In genomic region chr12:101012197-101013077, GRCm38 (mm10) we compare ENCODE assay signal across 10 mouse cellular contexts. TPM values are rescaled to one million over a fixed set of nuclear protein-coding genes. Genes with fewer than 3 reads are reported as not detected.
A peak's percentile ranks its signal among the peaks of the same experiment; 100 is the strongest.
DNase-seq lines count a peak whose midpoint lies in the region; ATAC-seq lines count a peak whose summit lies in the region.
"Had no signal": no experiment of that assay in that cellular context is flagged by ENCODE, and none has a peak within 500 bp of the region (broad histone marks: within the 10 kb centered on the region; RNA-seq: fewer than 3 reads in every experiment).

No protein-coding gene starts in this region.

- no peak overlapping the region for H3K4me3 ChIP-seq in kidney, embryonic 14.5 days (ENCODE audit: low read length)
- peak overlapping the region; percentile 7; the same call in 1 of the 2 replicates for H3K4me3 ChIP-seq in brown adipose tissue, adult 24 weeks (ENCODE audit: insufficient read depth, low read depth, low read length)
- H3K4me3 ChIP-seq in heart, embryonic 12.5 days = 0 out of 2 replicates have a peak overlapping the region, but pooled peaks have one; percentile 2
- no peak overlapping the region for H3K4me3 ChIP-seq in liver, embryonic 12.5 days
- H3K4me3 ChIP-seq: megakaryocyte, embryonic 14.5 days had no signal

- 15% methylated on average over 17 of the region's 17 CpGs for WGBS in kidney, embryonic 14.5 days
- 12% methylated on average over 17 of the region's 17 CpGs for WGBS in heart, embryonic 12.5 days
- 34% methylated on average over 17 of the region's 17 CpGs for WGBS in liver, embryonic 12.5 days (ENCODE audit: insufficient replicate concordance)

- H3K27me3 ChIP-seq in kidney, embryonic 14.5 days (ENCODE audit: control insufficient read depth, insufficient read depth, low read length) = no peaks in the 10 kb centered on the region
- H3K27me3 ChIP-seq in heart, embryonic 12.5 days (replicated peaks) = peaks cover 42% of the 10 kb centered on the region
- no peaks in the 10 kb centered on the region for H3K27me3 ChIP-seq in liver, embryonic 12.5 days (replicated peaks)
- H3K27me3 ChIP-seq: megakaryocyte, embryonic 14.5 days had no signal

- H3K4me2 ChIP-seq in kidney, embryonic 14.5 days (replicated peaks; ENCODE audit: low read depth, low read length) = peak overlapping the region; percentile 8; the same call in 1 of the 2 replicates
- H3K4me2 ChIP-seq in heart, embryonic 12.5 days = peak overlapping the region; percentile 52
- peak overlapping the region; percentile 42 for H3K4me2 ChIP-seq in liver, embryonic 12.5 days

- H3K4me1 ChIP-seq in kidney, embryonic 14.5 days (ENCODE audit: control insufficient read depth, insufficient read depth, low read length) = peaks cover 82% of the 10 kb centered on the region
- H3K4me1 ChIP-seq in brown adipose tissue, adult 24 weeks (ENCODE audit: control insufficient read depth, insufficient read depth, insufficient read length, low read length) = peaks cover 67% of the 10 kb centered on the region
- peaks cover 26% of the 10 kb centered on the region for H3K4me1 ChIP-seq in heart, embryonic 12.5 days (replicated peaks)
- H3K4me1 ChIP-seq in liver, embryonic 12.5 days = peaks cover 99% of the 10 kb centered on the region

- H3K9me3 ChIP-seq in kidney, embryonic 14.5 days (ENCODE audit: control insufficient read depth, low read length) = no peaks in the 10 kb centered on the region
- no peaks in the 10 kb centered on the region for H3K9me3 ChIP-seq in heart, embryonic 12.5 days (replicated peaks)
- H3K9me3 ChIP-seq in liver, embryonic 12.5 days (replicated peaks) = no peaks in the 10 kb centered on the region

- DNase-seq in kidney, adult 18-20 months = no peak
- no peak for DNase-seq in cerebellum, adult 9-11 months
- DNase-seq in testis, postnatal 14 days (ENCODE audit: low spot score) = no peak

- H3K36me3 ChIP-seq in kidney, embryonic 14.5 days (ENCODE audit: control insufficient read depth, insufficient read depth, low read length) = no peaks in the 10 kb centered on the region
- H3K36me3 ChIP-seq in heart, embryonic 12.5 days = no peaks in the 10 kb centered on the region
- no peaks in the 10 kb centered on the region for H3K36me3 ChIP-seq in liver, embryonic 12.5 days

- peak; percentile 28 for ATAC-seq in kidney, embryonic 14.5 days (ENCODE audit: low FRiP score, low TSS enrichment)
- no peak for ATAC-seq in heart, embryonic 12.5 days (ENCODE audit: insufficient number of reproducible peaks, low FRiP score)
- ATAC-seq in liver, embryonic 12.5 days = peak; percentile 29; the same call in 1 of the 2 replicates
- ATAC-seq in inflammation-experienced regulatory T-cells, adult 6 months = no peak
- ATAC-seq: hindbrain, embryonic 16.5 days had no signal

- H3K9ac ChIP-seq in kidney, embryonic 14.5 days (ENCODE audit: low read depth, low read length) = no peak overlapping the region; the same call in 1 of the 2 replicates
- H3K9ac ChIP-seq in heart, embryonic 12.5 days = no peak overlapping the region
- H3K9ac ChIP-seq in liver, embryonic 12.5 days = peak overlapping the region; percentile 39

- H3K27ac ChIP-seq in kidney, embryonic 14.5 days (ENCODE audit: low read depth, low read length) = peak overlapping the region; percentile 68; the same call in 1 of the 2 replicates
- peak overlapping the region; percentile 43; the same call in 1 of the 2 replicates for H3K27ac ChIP-seq in brown adipose tissue, adult 24 weeks (replicated peaks; ENCODE audit: low read depth, low read length)
- no peak overlapping the region for H3K27ac ChIP-seq in heart, embryonic 12.5 days (ENCODE audit: poor library complexity, severe bottlenecking)
- peak overlapping the region; percentile 17; the same call in 1 of the 2 replicates for H3K27ac ChIP-seq in liver, embryonic 12.5 days

RNA-seq across cellular contexts. Expression of gene Ccdc88c, which starts 16.4 kb away (rescaled TPM):
- 10.4 and 15.3 TPM in 2 replicates for polyA plus RNA-seq in kidney, embryonic 14.5 days (2014; fragmentation: Nextera tagmentation; extraction: Ambion mirVana)
- polyA plus RNA-seq in brown adipose tissue, adult 24 weeks (2012; ENCODE audit: insufficient read depth, insufficient read length, missing spikeins) = 2.2 and 4.0 TPM in 2 replicates
- polyA plus RNA-seq in heart, embryonic 12.5 days (2016; fragmentation: Nextera tagmentation; extraction: Ambion mirVana) = 2.0 and 2.3 TPM in 2 replicates
- 8.4 and 9.6 TPM in 2 replicates for polyA plus RNA-seq in liver, embryonic 12.5 days (2016; fragmentation: Nextera tagmentation; extraction: Ambion mirVana)
- polyA plus RNA-seq in inflammation-experienced regulatory T-cells, adult 6 months (2017; shearing (Covaris generic)) = 10 to 100 TPM; 65.8 to 96.2 (median 95.7) TPM

Comparison
In these comparisons a context has a peak if more than half of its experiments do, and no peak if none do; other contexts are left out.
1. ATAC-seq: peak in kidney, embryonic 14.5 days (single experiment) and liver, embryonic 12.5 days (single experiment); none in heart, embryonic 12.5 days (single experiment) and inflammation-experienced regulatory T-cells, adult 6 months (single experiment).
2. H3K4me3 ChIP-seq: peak in brown adipose tissue, adult 24 weeks (single experiment) and heart, embryonic 12.5 days (single experiment); none in kidney, embryonic 14.5 days (single experiment) and liver, embryonic 12.5 days (single experiment).
3. Peak in every context shown above with its lines, with median percentiles within 50 percentile points of each other: H3K4me2 ChIP-seq.